In genomic region chr2:35691257-35692049, GRCm38 (mm10) we compare ENCODE assay signal across 9 mouse cellular contexts.
DNase-seq lines count a peak whose midpoint lies in the region; ATAC-seq and TF ChIP-seq lines count a peak whose summit lies in the region.
"Had no signal": no experiment of that assay in that cellular context is flagged by ENCODE, and none has a peak within 500 bp of the region (broad histone marks: within the 10 kb centered on the region; RNA-seq: fewer than 3 reads in every experiment).

No protein-coding gene starts in this region.

- peak; percentile 24; the same call in 1 of the 2 replicates for TF ChIP-seq CTCF in heart, adult 2 months (IDR thresholded peaks at IDR 0.05)

- peak overlapping the region; percentile 7; the same call in 1 of the 2 replicates for H3K9ac ChIP-seq in heart, adult 2 months (ENCODE audit: low read depth, low read length)

- no peaks in the 10 kb centered on the region for H3K27me3 ChIP-seq in heart, adult 2 months (ENCODE audit: control insufficient read depth, insufficient read depth, low read length)

- TF ChIP-seq POLR2A in heart, adult 2 months (IDR thresholded peaks at IDR 0.05; ENCODE audit: insufficient read depth, low read depth, low read length) = no peak; the same call in 1 of the 2 replicates

- intact Hi-C loops in heart, adult 2 months (cut with DNase I) = no loop called here

- no peak for TF ChIP-seq EP300 in heart, adult 2 months (IDR thresholded peaks at IDR 0.05; ENCODE audit: insufficient read depth, low read depth, low read length)

- 14% methylated on average over 7 of the region's 7 CpGs for whole genome bisulfite sequencing in heart, adult 2 months

- H3K27ac ChIP-seq in heart, adult 2 months = peak overlapping the region; percentile 67

- peak; percentile 97 for DNase-seq in ZHBTc4 (ENCODE audit: low read depth, low spot score)
- peak; percentile 77 for DNase-seq in embryo, embryonic 9.5 days (ENCODE audit: extremely low spot score)
- DNase-seq in heart, adult 2 months = peak; percentile 78 to 87
- DNase-seq in kidney, adult 18-20 months = peak; percentile 85
- peak; percentile 93 to 96 for DNase-seq in lung, adult 18-20 months
- DNase-seq in ovary, postnatal 10 days (ENCODE audit: low spot score) = peak; percentile 52
- DNase-seq in spleen, postnatal 14 days (ENCODE audit: low spot score in 2 of 2) = no peak

- peaks cover 60% of the 10 kb centered on the region for H3K4me1 ChIP-seq in heart, adult 2 months (ENCODE audit: control insufficient read depth, insufficient read depth, low read length)

- ATAC-seq in CD4-positive, CD25-positive, alpha-beta regulatory T cell, adult 4 months = no peak

- peak overlapping the region; percentile 19; the same call in 1 of the 2 replicates for H3K4me3 ChIP-seq in heart, adult 2 months
- H3K4me3 ChIP-seq: erythroblast, embryonic 14.5 days had no signal

- H3K79me2 ChIP-seq in heart, adult 2 months (replicated peaks; ENCODE audit: control insufficient read depth, insufficient read depth, low read length) = peaks cover 10% of the 10 kb centered on the region

- no peaks in the 10 kb centered on the region for H3K36me3 ChIP-seq in heart, adult 2 months (ENCODE audit: control insufficient read depth, insufficient read depth, low read length)

Comparison
In these comparisons a context has a peak if more than half of its experiments do, and no peak if none do; other contexts are left out.
1. DNase-seq: peak in ZHBTc4 (single experiment), embryo, embryonic 9.5 days (single experiment), heart, adult 2 months (2 of 2), kidney, adult 18-20 months (single experiment), lung, adult 18-20 months (2 of 2) and ovary, postnatal 10 days (single experiment); none in spleen, postnatal 14 days (0 of 2).